Mouse (Mus musculus): ENCODE measurements around the gene Cadm3. TPM values are rescaled to one million over a fixed set of nuclear protein-coding genes. Genes with fewer than 3 reads are reported as not detected.

The Cadm3 gene
- total and polyA plus RNA-seq, 2 experiments from 2014 or later = 0.10 to 1.1 TPM

- Histone ChIP-seq H3K4me1 (ENCODE audit: control insufficient read depth, insufficient read depth) (no peaks in the 10 kb centered on the region), H3K36me3 (replicated peaks; ENCODE audit: control insufficient read depth, insufficient read depth, low read length) (no peaks in the 10 kb centered on the region), H3K9me3 (replicated peaks; ENCODE audit: control insufficient read depth, low read length) (no peaks in the 10 kb centered on the region), H3K27ac (ENCODE audit: low read depth) (no peak overlapping the region), H3K27me3 (ENCODE audit: control insufficient read depth, insufficient read depth, low read length) (no peaks in the 10 kb centered on the region), H3K9ac (replicated peaks; ENCODE audit: low read depth, low read length) (no peak overlapping the region), H3K4me2 (ENCODE audit: low read depth, low read length) (no peak overlapping the region), H3K4me3 (ENCODE audit: low read depth, low read length) (no peak overlapping the region)
- WGBS = 2% methylated on average over 2 of the region's 2 CpGs
- peak; percentile 39 for DNase-seq (ENCODE audit: low spot score)
- ATAC-seq (ENCODE audit: insufficient read depth, low read depth) = no peak
- TF ChIP-seq CTCF (IDR thresholded peaks at IDR 0.05; ENCODE audit: low read depth) = peak; percentile 93
- TF ChIP-seq EP300 (IDR thresholded peaks at IDR 0.05; ENCODE audit: low read depth) = no peak
These were observed 28.0 kb downstream of the Cadm3 start for GRCm38 (mm10) chr1:173339543-173339942.

GRCm38 (mm10) chr1:173337008-173337407, 30.5 kb downstream of the Cadm3 start:
- no peak overlapping the region for H3K4me3 ChIP-seq (ENCODE audit: low read depth, low read length)
- H3K9me3 ChIP-seq (replicated peaks; ENCODE audit: control insufficient read depth, low read length) = no peaks in the 10 kb centered on the region
- DNase-seq (ENCODE audit: low spot score) (no peak), ATAC-seq (ENCODE audit: insufficient read depth, low read depth) (no peak)
- H3K4me1 ChIP-seq (ENCODE audit: control insufficient read depth, insufficient read depth) = no peaks in the 10 kb centered on the region
- H3K4me2 ChIP-seq (ENCODE audit: low read depth, low read length) = no peak overlapping the region
- no peak overlapping the region for H3K27ac ChIP-seq (ENCODE audit: low read depth)
- WGBS = 87% methylated on average over 10 of the region's 10 CpGs
- no peak overlapping the region for H3K9ac ChIP-seq (replicated peaks; ENCODE audit: low read depth, low read length)
- H3K36me3 ChIP-seq (replicated peaks; ENCODE audit: control insufficient read depth, insufficient read depth, low read length) = no peaks in the 10 kb centered on the region
- TF ChIP-seq EP300 (IDR thresholded peaks at IDR 0.05; ENCODE audit: low read depth) = no peak
- H3K27me3 ChIP-seq (ENCODE audit: control insufficient read depth, insufficient read depth, low read length) = no peaks in the 10 kb centered on the region

- no peaks in the 10 kb centered on the region for H3K27me3 ChIP-seq (ENCODE audit: control insufficient read depth, insufficient read depth, low read length)
- no peak overlapping the region for H3K4me3 ChIP-seq (ENCODE audit: low read depth, low read length)
- no peaks in the 10 kb centered on the region for H3K9me3 ChIP-seq (replicated peaks; ENCODE audit: control insufficient read depth, low read length)
- no peaks in the 10 kb centered on the region for H3K36me3 ChIP-seq (replicated peaks; ENCODE audit: control insufficient read depth, insufficient read depth, low read length)
- no peak overlapping the region for H3K9ac ChIP-seq (replicated peaks; ENCODE audit: low read depth, low read length)
- DNase-seq (ENCODE audit: low spot score) = no peak
- no peaks in the 10 kb centered on the region for H3K4me1 ChIP-seq (ENCODE audit: control insufficient read depth, insufficient read depth)
- TF ChIP-seq CTCF (IDR thresholded peaks at IDR 0.05; ENCODE audit: low read depth) (no peak), EP300 (IDR thresholded peaks at IDR 0.05; ENCODE audit: low read depth) (no peak)
- no peak overlapping the region for H3K4me2 ChIP-seq (ENCODE audit: low read depth, low read length)
- no peak overlapping the region for H3K27ac ChIP-seq (ENCODE audit: low read depth)
- no peak for ATAC-seq (ENCODE audit: insufficient read depth, low read depth)
- WGBS = 43% methylated on average over 11 of the region's 11 CpGs
These were observed 31.6 kb downstream of the Cadm3 start for GRCm38 (mm10) chr1:173335903-173336302.

GRCm38 (mm10) chr1:173333312-173334253, 33.9 kb downstream of the Cadm3 start, which contains the start of gene Ackr1:
Ackr1 (minus strand) TSS chr1:173333750.
- no peaks in the 10 kb centered on the region for H3K36me3 ChIP-seq (replicated peaks; ENCODE audit: control insufficient read depth, insufficient read depth, low read length)
- no peak for DNase-seq (ENCODE audit: low spot score)
- ATAC-seq (ENCODE audit: insufficient read depth, low read depth) = no peak
- 26% methylated on average over 9 of the region's 9 CpGs for WGBS
- no peaks in the 10 kb centered on the region for H3K9me3 ChIP-seq (replicated peaks; ENCODE audit: control insufficient read depth, low read length)
- no peaks in the 10 kb centered on the region for H3K4me1 ChIP-seq (ENCODE audit: control insufficient read depth, insufficient read depth)
- TF ChIP-seq CTCF (IDR thresholded peaks at IDR 0.05; ENCODE audit: low read depth) = no peak
- TF ChIP-seq EP300 (IDR thresholded peaks at IDR 0.05; ENCODE audit: low read depth) = no peak
- H3K4me3 ChIP-seq (ENCODE audit: low read depth, low read length) = no peak within 1 kb of the TSS
- no peak within 1 kb of the TSS for H3K9ac ChIP-seq (replicated peaks; ENCODE audit: low read depth, low read length)
- H3K4me2 ChIP-seq (ENCODE audit: low read depth, low read length) = no peak within 1 kb of the TSS
- H3K27ac ChIP-seq (ENCODE audit: low read depth) = no peak within 1 kb of the TSS
- no peaks in the 10 kb centered on the region for H3K27me3 ChIP-seq (ENCODE audit: control insufficient read depth, insufficient read depth, low read length)

GRCm38 (mm10) chr1:173332418-173332817, 35.1 kb downstream of the Cadm3 start:
- 81% methylated on average over 5 of the region's 5 CpGs for WGBS
- Histone ChIP-seq H3K9ac (replicated peaks; ENCODE audit: low read depth, low read length) (no peak overlapping the region), H3K4me1 (ENCODE audit: control insufficient read depth, insufficient read depth) (no peaks in the 10 kb centered on the region), H3K27ac (ENCODE audit: low read depth) (no peak overlapping the region), H3K36me3 (replicated peaks; ENCODE audit: control insufficient read depth, insufficient read depth, low read length) (no peaks in the 10 kb centered on the region), H3K9me3 (replicated peaks; ENCODE audit: control insufficient read depth, low read length) (no peaks in the 10 kb centered on the region), H3K27me3 (ENCODE audit: control insufficient read depth, insufficient read depth, low read length) (no peaks in the 10 kb centered on the region), H3K4me2 (ENCODE audit: low read depth, low read length) (no peak overlapping the region), H3K4me3 (ENCODE audit: low read depth, low read length) (no peak overlapping the region)
- no peak for TF ChIP-seq CTCF (IDR thresholded peaks at IDR 0.05; ENCODE audit: low read depth)
- no peak for TF ChIP-seq EP300 (IDR thresholded peaks at IDR 0.05; ENCODE audit: low read depth)
- DNase-seq (ENCODE audit: low spot score) (no peak), ATAC-seq (ENCODE audit: insufficient read depth, low read depth) (no peak)

Data from heart, postnatal 0 days (tissue).